Mouse (Mus musculus): ENCODE measurements around the gene Wnt9b.

- TF ChIP-seq CTCF (IDR thresholded peaks at IDR 0.05; ENCODE audit: low read depth, low read length) (no peak), POLR2A (IDR thresholded peaks at IDR 0.05; ENCODE audit: extremely low read depth, insufficient read depth, low read length) (no peak)
These were observed 24.6 kb upstream of the Wnt9b start for GRCm38 (mm10) chr11:103774228-103774530.
